Mouse (Mus musculus): ENCODE measurements around the gene Stab1. TPM values are rescaled to one million over a fixed set of nuclear protein-coding genes. Genes with fewer than 3 reads are reported as not detected.

Gene Stab1
- total and polyA plus RNA-seq, 2 experiments from 2014 or later, result 25.4 to 75.3 TPM

DNA sequence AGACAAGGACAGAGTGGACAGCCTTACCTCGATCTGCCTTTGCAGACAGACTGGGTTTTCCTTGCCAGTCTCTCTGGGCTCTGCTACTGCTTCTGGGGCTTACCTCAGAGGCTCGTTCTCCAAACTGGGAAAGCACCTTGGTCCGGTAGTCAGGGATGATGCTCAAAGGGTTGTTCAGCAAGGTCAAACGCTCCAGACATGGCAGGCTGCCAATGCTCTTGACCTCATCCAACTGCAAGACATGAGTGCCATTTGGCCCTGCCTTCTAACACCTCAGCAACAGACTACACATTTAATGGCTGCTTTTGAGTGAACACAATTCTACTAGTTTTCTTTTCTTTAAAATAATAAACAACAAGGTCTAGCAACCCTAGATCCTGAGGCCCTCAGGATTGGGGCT, 18.2 kb upstream of the Stab1 start:
- no peak for TF ChIP-seq EP300 (IDR thresholded peaks at IDR 0.05; ENCODE audit: low read depth)
- no peak for TF ChIP-seq CTCF (IDR thresholded peaks at IDR 0.05; ENCODE audit: low read depth)
- Histone ChIP-seq H3K4me1 (ENCODE audit: control insufficient read depth, insufficient read depth) (peaks cover 20% of the 10 kb centered on the region), H3K9ac (replicated peaks; ENCODE audit: low read depth, low read length) (0 out of 2 replicates have a peak overlapping the region, but pooled peaks have one; percentile 11), H3K4me3 (ENCODE audit: low read depth, low read length) (no peak overlapping the region), H3K4me2 (ENCODE audit: low read depth, low read length) (no peak overlapping the region), H3K36me3 (replicated peaks; ENCODE audit: control insufficient read depth, insufficient read depth, low read length) (peaks cover 100% of the 10 kb centered on the region), H3K9me3 (replicated peaks; ENCODE audit: control insufficient read depth, low read length) (no peaks in the 10 kb centered on the region), H3K27me3 (ENCODE audit: control insufficient read depth, insufficient read depth, low read length) (no peaks in the 10 kb centered on the region), H3K27ac (ENCODE audit: low read depth) (peak overlapping the region; percentile 48)
- ATAC-seq (ENCODE audit: insufficient read depth, low read depth) (peak; percentile 18; the same call in 1 of the 2 replicates), DNase-seq (ENCODE audit: low spot score) (no peak)
- WGBS, result 30% methylated on average over 4 of the region's 4 CpGs

DNA sequence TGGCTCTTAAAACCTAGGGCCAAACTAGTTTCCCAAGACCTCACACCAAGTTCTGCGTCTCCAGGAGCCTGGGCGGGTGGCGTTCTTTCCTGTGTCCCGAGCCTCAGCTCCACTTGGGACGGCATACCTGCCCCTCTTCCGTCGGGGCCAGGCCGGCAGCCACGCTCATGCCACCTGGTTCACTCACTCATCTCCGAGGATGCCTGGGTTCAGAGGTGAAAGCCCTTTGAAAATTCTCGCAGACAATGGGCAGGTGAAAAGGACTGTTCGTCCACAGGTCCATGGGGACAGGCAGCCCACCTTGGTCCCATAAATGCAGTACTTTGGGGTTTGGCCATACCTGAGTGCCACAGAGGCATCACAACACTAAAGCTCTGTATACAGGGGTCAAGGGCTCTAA, 15.8 kb upstream of the Stab1 start:
- no peak for DNase-seq (ENCODE audit: low spot score)
- H3K4me1 ChIP-seq (ENCODE audit: control insufficient read depth, insufficient read depth), result peaks cover 15% of the 10 kb centered on the region; the same call in 1 of the 2 replicates
- H3K36me3 ChIP-seq (replicated peaks; ENCODE audit: control insufficient read depth, insufficient read depth, low read length), result peaks cover 98% of the 10 kb centered on the region
- TF ChIP-seq CTCF (IDR thresholded peaks at IDR 0.05; ENCODE audit: low read depth), result no peak
- no peak for TF ChIP-seq EP300 (IDR thresholded peaks at IDR 0.05; ENCODE audit: low read depth)
- WGBS, result 85% methylated on average over 12 of the region's 12 CpGs
- no peak overlapping the region for H3K4me3 ChIP-seq (ENCODE audit: low read depth, low read length)
- no peaks in the 10 kb centered on the region for H3K9me3 ChIP-seq (replicated peaks; ENCODE audit: control insufficient read depth, low read length)
- peak overlapping the region; percentile 22; the same call in 1 of the 2 replicates for H3K27ac ChIP-seq (ENCODE audit: low read depth)
- H3K27me3 ChIP-seq (ENCODE audit: control insufficient read depth, insufficient read depth, low read length), result no peaks in the 10 kb centered on the region
- no peak for ATAC-seq (ENCODE audit: insufficient read depth, low read depth)
- no peak overlapping the region for H3K9ac ChIP-seq (replicated peaks; ENCODE audit: low read depth, low read length)
- H3K4me2 ChIP-seq (ENCODE audit: low read depth, low read length), result no peak overlapping the region

DNA sequence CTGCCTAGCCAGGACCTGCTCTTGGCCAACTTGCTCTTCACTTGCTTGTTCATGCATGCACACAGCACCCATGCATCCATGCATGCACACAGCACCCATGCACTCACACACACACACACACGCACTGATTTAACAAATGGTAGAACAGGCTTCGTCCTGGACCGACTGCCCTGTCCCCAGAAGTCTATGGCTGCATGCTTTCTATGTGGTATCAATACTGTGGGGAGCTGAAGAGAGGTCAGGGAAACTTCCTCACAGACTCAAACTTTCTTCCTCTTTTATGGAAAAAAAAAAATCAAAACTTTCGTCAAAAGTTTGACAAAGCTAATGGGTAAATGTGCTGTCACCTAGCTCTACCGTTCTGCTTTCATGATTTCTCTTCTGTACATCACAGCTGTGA, 15.1 kb upstream of the Stab1 start:
- H3K4me3 ChIP-seq (ENCODE audit: low read depth, low read length), result no peak overlapping the region
- TF ChIP-seq EP300 (IDR thresholded peaks at IDR 0.05; ENCODE audit: low read depth) (no peak), CTCF (IDR thresholded peaks at IDR 0.05; ENCODE audit: low read depth) (no peak)
- no peak for ATAC-seq (ENCODE audit: insufficient read depth, low read depth)

DNA sequence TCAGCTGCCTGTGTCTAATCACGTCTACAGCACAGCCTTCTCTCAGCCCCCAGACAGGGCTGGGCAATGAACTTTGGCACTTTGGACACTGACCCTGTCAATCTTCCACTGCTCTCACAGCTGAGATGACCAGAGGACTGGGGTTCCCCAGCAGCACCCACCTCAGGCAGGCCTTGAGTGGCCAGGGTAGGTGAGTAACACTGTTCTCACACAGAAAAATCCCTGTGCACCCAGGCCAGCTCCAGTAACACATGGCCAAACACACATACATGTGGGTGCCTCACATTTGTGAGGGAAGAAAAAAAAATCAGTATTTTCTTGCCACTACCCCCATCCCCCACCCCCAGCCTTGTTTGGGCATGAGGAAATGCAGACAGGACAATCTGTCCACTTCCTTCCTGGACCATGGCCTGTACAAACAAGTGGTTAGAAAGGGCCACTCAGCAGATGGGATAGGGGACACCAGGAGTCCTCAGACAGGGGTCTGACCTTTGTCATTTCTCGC, 14.4 kb upstream of the Stab1 start:
- Histone ChIP-seq H3K27ac (ENCODE audit: low read depth) (peak overlapping the region; percentile 51), H3K9ac (replicated peaks; ENCODE audit: low read depth, low read length) (no peak overlapping the region), H3K27me3 (ENCODE audit: control insufficient read depth, insufficient read depth, low read length) (no peaks in the 10 kb centered on the region), H3K9me3 (replicated peaks; ENCODE audit: control insufficient read depth, low read length) (no peaks in the 10 kb centered on the region), H3K4me1 (ENCODE audit: control insufficient read depth, insufficient read depth) (peaks cover 9% of the 10 kb centered on the region; the same call in 1 of the 2 replicates), H3K36me3 (replicated peaks; ENCODE audit: control insufficient read depth, insufficient read depth, low read length) (peaks cover 96% of the 10 kb centered on the region), H3K4me2 (ENCODE audit: low read depth, low read length) (no peak overlapping the region), H3K4me3 (ENCODE audit: low read depth, low read length) (no peak overlapping the region)
- 60% methylated on average over 2 of the region's 2 CpGs for WGBS
- TF ChIP-seq EP300 (IDR thresholded peaks at IDR 0.05; ENCODE audit: low read depth) (no peak), CTCF (IDR thresholded peaks at IDR 0.05; ENCODE audit: low read depth) (no peak)
- DNase-seq (ENCODE audit: low spot score) (no peak), ATAC-seq (ENCODE audit: insufficient read depth, low read depth) (no peak)

More for the DNA sequence above, 15.1 kb upstream of the Stab1 start:
- H3K9me3 ChIP-seq (replicated peaks; ENCODE audit: control insufficient read depth, low read length), result no peaks in the 10 kb centered on the region
- no peaks in the 10 kb centered on the region for H3K27me3 ChIP-seq (ENCODE audit: control insufficient read depth, insufficient read depth, low read length)
- H3K36me3 ChIP-seq (replicated peaks; ENCODE audit: control insufficient read depth, insufficient read depth, low read length), result peaks cover 98% of the 10 kb centered on the region
- no peak for DNase-seq (ENCODE audit: low spot score)
- H3K4me1 ChIP-seq (ENCODE audit: control insufficient read depth, insufficient read depth), result peaks cover 12% of the 10 kb centered on the region; the same call in 1 of the 2 replicates
- WGBS, result 75% methylated on average over 5 of the region's 5 CpGs
- no peak overlapping the region for H3K9ac ChIP-seq (replicated peaks; ENCODE audit: low read depth, low read length)
- no peak overlapping the region for H3K4me2 ChIP-seq (ENCODE audit: low read depth, low read length)
- peak overlapping the region; percentile 51 for H3K27ac ChIP-seq (ENCODE audit: low read depth)

DNA sequence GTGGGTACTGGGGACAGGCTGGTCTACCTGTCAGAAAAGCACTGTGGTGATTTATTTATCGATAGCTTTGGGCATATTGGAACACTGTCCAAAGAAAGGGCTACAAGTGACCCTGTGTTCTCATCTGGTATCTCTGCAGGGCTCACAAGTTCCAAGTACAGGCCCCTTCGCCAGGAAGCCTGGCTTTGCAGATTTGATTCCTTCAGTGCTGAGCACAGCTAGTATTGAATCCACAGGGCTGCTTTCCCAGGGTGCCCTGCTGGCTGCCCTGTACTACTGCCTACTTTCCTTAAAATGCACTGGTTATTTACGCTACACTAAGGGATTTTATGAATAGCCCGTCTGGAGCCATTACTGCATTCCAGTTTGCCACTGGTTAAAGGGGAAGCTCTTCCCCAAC, 13.1 kb upstream of the Stab1 start:
- WGBS, result 72% methylated on average over 4 of the region's 4 CpGs
- H3K27me3 ChIP-seq (ENCODE audit: control insufficient read depth, insufficient read depth, low read length), result no peaks in the 10 kb centered on the region
- TF ChIP-seq CTCF (IDR thresholded peaks at IDR 0.05; ENCODE audit: low read depth), result no peak
- TF ChIP-seq EP300 (IDR thresholded peaks at IDR 0.05; ENCODE audit: low read depth), result no peak

More for the DNA sequence above, 13.1 kb upstream of the Stab1 start:
- peaks cover 96% of the 10 kb centered on the region for H3K36me3 ChIP-seq (replicated peaks; ENCODE audit: control insufficient read depth, insufficient read depth, low read length)
- H3K4me3 ChIP-seq (ENCODE audit: low read depth, low read length), result no peak overlapping the region
- DNase-seq (ENCODE audit: low spot score) (no peak), ATAC-seq (ENCODE audit: insufficient read depth, low read depth) (no peak)
- no peaks in the 10 kb centered on the region for H3K9me3 ChIP-seq (replicated peaks; ENCODE audit: control insufficient read depth, low read length)
- H3K4me1 ChIP-seq (ENCODE audit: control insufficient read depth, insufficient read depth), result 0 out of 2 replicates have a peak, but pooled peaks cover 2% of the 10 kb centered on the region
- H3K9ac ChIP-seq (replicated peaks; ENCODE audit: low read depth, low read length), result no peak overlapping the region
- no peak overlapping the region for H3K27ac ChIP-seq (ENCODE audit: low read depth)
- no peak overlapping the region for H3K4me2 ChIP-seq (ENCODE audit: low read depth, low read length)

Data from heart, postnatal 0 days (tissue).